In the genomic region with DNA sequence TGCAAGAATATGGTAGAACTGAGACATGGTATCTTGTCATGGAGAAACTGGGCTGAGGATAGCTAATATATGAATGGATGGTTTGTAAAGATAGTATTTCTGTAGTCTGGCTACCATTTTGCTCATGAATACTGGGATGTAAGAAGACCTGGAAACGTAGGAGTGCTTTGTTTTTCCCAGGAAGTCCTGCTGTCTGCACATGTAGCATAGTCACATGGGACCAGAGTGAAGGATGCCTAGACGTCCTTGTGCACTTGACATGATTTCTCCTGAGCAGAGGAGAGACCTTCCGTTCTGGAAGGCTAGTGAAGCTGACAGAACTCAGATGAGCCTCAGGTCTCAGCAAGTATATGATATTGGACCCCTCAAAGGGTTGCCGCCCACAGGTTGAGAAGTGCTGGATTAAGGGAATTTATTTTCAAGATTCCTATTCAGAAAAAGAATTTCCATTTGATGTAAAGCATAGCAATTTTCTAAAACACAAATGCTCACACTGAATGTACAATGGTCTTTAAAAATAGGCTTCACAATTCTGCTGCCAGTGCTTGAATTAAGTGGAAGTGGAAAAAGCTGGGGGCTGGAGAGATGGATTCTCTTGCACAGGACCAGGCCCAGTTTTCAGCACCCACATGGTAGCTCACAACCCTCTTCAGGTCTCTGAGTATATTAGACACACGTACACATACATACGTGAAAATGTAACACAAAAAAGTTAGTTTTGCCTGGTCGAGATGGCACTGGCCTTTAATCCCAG, we compare ENCODE assay signal across 1 mouse cellular context.
TF ChIP-seq lines count a peak whose summit lies in the region.

No protein-coding gene starts in this region.

TF ChIP-seq in MEL, 35 proteins besides CTCF, POLR2A, EP300 and RAD21:
- peak; percentile 88; the same call in 1 of the 2 replicates for TF ChIP-seq POLR2AphosphoS5 (IDR thresholded peaks at IDR 0.05; ENCODE audit: borderline replicate concordance, low read depth, low read length)
- TF ChIP-seq ELF1 (IDR thresholded peaks at IDR 0.05; ENCODE audit: low read depth, low read length) = no peak
- TF ChIP-seq KAT2A (conservative IDR thresholded peaks at IDR 0.05; ENCODE audit: low read depth, low read length) = no peak
- TF ChIP-seq ZKSCAN1 (IDR thresholded peaks at IDR 0.05; ENCODE audit: low read depth, low read length) = no peak
- 0 out of 2 replicates have a peak, but pooled peaks have one; percentile 36 for TF ChIP-seq MYC (IDR thresholded peaks at IDR 0.05; ENCODE audit: low read depth, low read length)
- TF ChIP-seq POLR2AphosphoS2 (IDR thresholded peaks at IDR 0.05; ENCODE audit: low read length) = peak; percentile 7
- TF ChIP-seq ZMIZ1 (IDR thresholded peaks at IDR 0.05; ENCODE audit: low read depth, low read length) = peak; percentile 57; the same call in 1 of the 2 replicates
TF ChIP-seq in MEL: peak in this region for 4.
